Mouse (Mus musculus) layer of hippocampus, adult 8-10 months (tissue): ENCODE results near the gene Nptxr. TPM values are rescaled to one million over a fixed set of nuclear protein-coding genes. Genes with fewer than 3 reads are reported as not detected.
A peak's percentile ranks its signal among the peaks of the same experiment; 100 is the strongest.

ENCODE experiments used
- DNase-seq, 2 experiments: peaks; one replicate each; pipeline ENCODE4 v3.0.0; 2022; ENCODE audit warnings: low spot score in 2 of 2
- total RNA-seq, 4 experiments: library from RNA; stranded (reverse); gene quantifications; 2 replicates each; pipeline ENCODE4 v1.2.4; 2022

The Nptxr gene
- total RNA-seq, 4 experiments from 2014 or later, result 637 to 711 (median 646) TPM

DNA sequence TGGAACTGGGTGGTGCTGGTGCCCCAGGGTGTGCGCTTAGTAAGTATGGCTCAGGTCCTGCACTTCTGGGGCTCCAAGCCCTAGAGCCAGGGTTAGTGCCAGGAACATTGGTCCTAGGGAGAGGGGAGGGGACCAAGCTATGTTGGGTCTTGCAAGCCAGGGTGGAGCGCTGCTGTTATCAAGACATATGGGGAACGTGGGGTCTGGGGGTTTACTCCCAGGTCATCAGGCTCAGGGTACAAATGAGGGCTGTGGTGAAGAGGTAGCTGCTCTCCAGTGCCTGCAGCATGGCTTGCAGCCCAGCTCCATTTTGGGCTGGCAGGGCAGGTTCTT lies 51.2 kb downstream of the Nptxr start:
- DNase-seq, result no peak

DNA sequence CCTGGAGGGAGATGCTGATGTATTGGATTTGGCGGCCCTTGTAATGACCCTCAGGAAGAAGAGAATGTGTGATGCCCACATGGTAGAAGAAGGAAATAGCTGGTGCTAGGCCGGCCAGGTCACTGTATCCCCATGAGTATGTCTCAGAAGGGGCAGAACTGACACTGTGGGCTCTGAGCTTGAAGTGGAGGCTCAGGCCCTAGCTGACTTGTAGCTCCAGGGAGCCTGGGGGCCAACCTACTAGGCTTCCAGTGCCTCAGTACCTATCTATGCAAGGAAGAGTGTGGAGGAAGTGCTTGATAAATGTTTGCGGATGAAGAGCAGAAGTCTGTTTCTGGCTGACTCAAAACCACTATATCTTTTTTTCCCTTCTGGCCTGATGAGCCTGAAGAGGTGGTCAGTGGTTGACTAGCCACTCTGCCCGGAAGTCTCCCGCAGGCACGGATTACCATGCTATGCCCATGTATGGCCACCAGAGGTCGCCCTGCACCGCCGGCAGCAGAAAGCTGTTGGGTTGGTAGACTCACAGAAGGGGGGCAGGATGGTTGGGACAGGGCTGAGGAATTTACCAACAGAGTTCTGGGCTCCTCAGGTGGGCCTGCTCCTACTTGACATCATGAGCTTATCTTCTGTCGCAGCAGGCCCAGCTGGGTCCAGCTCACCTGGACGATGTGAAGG lies 51.7 kb downstream of the Nptxr start:
- peak in 1 of 2 experiments; percentile 77 for DNase-seq

DNA sequence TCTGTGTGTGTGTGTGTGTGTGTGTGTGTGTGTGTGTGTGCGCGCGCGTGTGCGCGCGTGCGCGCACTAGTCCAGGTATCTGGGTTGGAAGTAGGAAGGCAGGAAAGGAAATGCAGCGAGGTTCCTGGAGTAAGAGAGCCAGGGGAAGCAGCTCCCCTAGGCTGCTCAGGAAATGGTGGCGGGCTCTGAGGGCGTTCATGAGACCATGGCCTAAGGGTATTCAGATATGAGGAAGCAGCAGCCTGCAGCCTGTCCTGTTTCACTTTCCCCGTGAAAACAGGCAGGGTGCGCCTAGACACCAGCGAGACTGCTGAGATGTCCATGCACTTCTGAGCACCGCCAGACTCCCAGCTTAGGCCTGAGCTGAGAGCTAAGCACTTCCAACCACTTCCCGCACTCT lies 52.8 kb downstream of the Nptxr start:
- no peak for DNase-seq

DNA sequence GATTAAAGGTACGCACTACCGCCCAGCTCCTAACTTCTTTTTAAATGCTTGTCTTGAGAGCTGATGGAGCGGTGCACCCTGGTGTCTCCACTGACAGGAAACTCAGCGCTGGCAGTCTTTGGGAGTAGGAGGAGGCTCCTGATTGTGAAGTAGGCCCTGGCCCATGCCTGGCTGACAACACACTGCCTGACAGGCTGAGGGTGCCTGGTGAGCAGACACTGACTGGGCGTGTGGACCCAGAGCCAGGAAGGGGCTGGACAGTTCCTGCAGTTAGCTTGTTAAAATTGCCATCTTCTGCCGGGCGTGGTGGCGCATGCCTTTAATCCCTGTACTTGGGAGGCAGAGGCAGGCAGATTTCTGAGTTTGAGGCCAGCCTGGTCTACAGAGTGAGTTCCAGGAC lies 54.3 kb downstream of the Nptxr start:
- no peak for DNase-seq

DNA sequence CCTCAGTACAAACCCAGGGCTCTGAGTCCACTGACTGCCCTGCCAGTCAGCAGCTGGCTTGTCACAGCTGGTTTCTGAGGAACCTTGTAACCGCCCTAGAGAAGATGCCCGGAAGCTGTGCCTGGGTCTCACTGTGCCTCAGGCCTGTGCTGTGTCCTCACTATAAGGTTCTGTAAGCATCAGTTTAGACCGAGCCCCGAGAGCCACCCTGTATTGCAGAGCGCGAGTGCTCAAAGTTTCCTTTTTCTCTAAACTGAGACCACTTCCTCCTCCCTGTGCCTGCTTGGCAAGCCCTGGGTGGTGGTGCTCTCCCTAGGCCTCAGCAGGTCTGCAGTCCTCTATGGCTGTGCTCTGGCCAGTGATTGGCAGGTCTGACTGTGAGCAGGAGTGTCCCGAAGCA lies 55.4 kb downstream of the Nptxr start:
- DNase-seq, result no peak

DNA sequence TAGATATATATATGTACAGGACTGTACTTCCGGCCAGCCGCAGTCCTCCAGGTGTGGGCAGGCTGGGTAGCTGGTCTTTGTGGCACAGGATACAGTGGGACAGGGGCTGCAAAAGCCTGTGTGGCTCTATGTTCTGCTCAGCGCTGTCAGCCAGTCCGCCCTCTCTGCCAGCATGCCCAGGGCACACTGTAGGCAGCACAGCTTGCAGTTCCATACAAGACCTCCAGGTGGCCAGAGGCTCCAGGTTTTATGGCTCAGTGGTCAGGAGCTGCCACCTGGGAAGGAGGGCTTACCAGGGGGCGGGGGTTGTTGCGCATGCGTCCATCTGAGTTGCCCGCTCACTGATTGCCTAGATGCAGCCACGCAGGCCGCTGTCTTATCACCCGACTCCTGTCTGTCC lies 56.6 kb downstream of the Nptxr start:
- DNase-seq, result no peak

DNA sequence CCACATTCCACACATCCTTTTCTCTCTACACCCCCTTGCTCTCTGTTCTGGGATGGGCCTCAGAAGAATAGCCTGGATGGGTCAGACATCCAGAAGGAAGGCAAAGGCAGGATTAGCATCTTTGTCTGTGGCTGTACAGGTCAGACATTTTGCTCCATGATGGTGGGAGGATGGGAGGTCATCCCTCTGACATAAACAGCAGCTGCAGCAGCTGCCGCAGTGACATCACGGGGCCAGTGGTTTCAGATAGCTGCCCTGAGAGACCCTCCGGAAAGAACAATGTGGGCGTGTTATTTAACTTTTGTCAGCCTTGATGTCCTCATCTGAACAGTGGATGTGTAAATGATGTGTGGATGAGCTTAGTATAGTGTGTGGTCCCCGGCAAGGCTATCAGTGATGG lies 58.7 kb downstream of the Nptxr start:
- no peak for DNase-seq

DNA sequence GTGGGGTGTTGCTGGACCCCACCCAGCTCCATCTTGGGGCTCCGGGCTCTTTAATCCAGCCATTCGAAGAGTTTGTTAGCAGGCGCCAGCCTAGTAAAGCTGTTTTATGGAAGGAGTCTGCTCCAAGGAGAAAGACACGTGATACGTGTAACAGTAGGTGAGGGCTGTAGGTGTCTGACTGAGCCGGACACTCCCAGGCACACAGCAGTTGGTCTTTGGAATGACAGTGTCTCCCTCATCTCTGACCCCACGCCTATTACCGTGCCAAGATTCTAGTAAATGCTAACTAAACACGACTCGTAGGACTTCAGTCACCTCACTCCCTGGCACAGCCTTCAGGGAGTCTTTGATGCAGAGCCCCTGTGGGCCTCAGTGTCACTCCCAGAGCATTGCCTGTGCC lies 59.3 kb downstream of the Nptxr start:
- no peak for DNase-seq

DNA sequence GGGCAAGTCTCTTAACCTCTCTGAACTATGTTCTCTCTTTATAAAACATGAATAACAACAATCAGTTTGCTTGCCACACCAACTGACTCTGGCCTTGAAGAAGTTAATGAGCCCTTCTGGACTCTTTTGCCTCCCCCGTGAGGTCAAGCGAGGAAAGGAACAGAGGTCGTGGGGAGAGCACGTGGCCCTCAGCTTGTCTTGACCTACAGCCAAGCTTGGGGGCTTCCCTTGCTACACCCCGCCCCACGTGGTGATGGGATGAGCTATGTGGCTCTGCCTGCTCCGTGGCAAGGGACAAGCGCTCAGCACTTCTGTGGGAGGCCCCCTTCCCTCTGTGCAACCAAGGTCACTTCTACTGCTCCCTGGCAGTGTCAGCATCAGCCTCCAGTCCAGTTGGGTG lies 59.8 kb downstream of the Nptxr start:
- DNase-seq, result no peak

DNA sequence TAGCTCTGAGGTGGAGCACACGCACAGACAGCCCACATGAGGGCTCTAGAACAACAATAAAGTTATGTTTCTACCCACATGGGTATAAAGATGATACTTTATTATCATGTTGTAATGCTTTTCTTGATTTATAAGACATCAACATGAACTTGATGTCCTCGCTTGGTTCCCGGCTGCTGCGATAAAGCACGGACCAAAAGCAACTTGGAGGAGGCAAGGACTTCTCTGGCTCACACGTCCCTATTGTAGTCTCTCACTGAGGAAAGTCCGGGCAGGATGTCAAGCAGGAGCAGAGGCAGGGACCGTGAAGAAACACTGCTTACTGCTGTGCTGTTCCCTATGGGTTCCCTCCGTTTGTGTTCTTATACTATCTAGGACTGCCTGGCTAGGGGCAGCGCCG lies 60.6 kb downstream of the Nptxr start:
- no peak for DNase-seq

DNA sequence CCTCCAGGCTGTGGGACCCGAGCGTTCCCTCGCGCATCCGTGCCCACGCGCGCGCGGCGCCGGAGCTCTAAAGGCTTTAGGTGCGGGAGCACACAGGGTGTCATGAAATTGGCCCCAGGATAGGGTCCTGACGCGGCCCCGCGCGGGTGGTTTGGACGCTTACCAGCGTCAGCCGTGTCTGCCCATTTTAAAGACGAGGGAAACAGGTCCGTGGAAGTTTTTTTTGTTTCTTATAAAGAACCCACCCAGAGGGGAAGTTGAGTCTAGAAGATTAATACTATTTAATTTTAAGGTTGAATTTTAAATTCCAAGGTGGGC lies 61.9 kb downstream of the Nptxr start:
- no peak for DNase-seq

DNA sequence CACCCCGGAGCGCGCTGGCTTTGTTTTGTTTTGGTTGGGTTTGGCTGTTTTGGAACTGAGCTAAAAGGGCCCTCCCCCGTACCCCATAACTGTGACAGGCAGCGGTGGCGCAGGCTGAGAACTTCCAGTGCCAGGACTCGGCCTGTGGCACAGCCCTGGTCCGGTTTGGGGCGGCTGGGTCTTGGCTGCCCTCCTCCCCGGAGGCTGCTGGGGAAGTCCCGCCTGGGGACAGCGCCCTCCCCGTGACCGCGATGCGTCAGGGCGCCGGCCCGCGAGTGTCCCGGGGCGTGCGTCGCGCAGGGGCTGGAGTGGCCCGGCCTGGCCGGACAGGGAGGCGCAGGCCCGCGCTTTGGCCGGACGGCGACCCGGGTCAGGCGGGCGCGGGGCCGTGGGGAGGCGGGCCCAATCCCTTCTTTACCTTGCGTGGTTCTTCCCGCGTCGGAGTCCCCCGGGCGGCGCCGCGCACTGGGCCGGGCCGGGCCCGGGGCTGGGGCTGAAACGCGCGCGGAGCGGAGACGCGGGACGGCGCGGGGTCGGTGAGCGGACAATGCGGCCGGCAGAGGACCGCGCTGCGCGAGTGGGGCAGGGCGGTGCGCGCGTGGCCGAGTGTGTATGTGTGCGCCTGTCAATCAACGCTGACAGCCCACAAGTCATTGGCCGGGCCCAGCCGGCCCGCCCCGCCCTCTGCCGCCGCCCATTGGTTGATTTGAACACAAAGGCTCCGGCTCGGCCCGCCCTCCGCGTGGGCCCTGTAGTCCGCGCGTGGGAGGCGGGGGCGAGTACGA lies 62.5 kb downstream of the Nptxr start, which contains the start of gene Sun2:
Gene Sun2, minus strand, starts transcription at position 616 of the 785 bp plus-strand sequence.
- DNase-seq, result peak; percentile 88 to 90

DNA sequence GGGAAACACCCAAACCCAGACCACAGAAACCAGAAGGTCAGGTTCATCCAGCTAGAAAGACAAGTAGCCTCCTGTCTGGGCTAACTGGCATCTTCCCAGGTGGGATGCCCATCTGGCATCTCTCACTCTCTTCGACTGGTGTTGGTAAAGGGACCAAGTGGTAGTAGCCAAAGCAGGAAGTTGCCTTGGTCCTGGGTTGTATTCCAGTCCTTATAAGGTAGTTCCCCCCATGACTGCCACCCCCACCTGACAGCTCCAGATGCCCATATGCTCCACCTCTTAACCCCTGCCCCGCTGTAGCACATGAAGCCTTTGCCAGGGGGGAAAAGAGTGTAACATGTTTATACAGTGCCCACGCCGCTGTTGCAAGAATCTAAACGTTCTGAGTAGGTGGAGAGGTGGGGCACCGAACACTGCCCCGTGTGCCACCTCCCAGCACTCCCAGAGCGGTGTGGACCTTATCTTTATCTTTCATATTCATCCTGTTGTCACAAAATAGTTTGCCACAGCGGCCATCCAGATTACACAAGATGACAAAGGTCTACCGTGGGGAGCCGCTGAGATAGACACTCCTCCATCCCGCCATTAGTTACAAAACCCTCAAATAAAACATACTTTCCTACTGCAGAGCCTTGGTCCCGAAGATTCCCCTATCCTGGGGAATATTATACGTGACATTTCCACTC lies 63.2 kb downstream of the Nptxr start:
- DNase-seq, result no peak

DNA sequence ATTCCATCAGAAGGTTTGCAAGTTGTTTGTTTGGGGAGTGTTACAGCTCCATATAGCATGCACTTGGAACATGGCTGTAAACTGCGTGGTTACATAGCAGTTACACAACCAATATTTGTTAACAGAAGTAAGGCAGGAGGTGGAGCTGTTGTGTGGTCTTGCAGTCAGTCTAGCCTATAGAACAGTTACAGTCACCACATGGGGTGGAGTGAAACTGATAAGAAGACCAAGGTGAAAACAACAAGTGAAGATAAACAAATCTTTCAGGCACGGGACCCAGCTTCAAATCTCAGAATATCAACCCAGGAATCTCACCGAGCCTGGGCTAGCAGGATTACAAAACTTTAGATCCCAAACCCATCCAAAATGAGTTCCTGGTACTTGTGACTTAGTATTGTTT lies 63.8 kb downstream of the Nptxr start:
- DNase-seq, result no peak

Other genes with a start within 250 kb of the Nptxr start
- gene Dmc1, start 199.7 kb downstream of the Nptxr start, total RNA-seq, result 1 to 10 TPM in 2 of 4 experiments, under 1 TPM in 2; 0.39 to 2.1 (median 1.2) TPM
- gene Fam227a, start 145.8 kb downstream of the Nptxr start, total RNA-seq, result 10 to 100 TPM in 3 of 4 experiments, 1 to 10 TPM in 1; 8.8 to 12.5 (median 11.6) TPM
- 10 to 100 TPM; 34.6 to 45.5 (median 38.6) TPM for gene Cby1, start 145.6 kb downstream of the Nptxr start, total RNA-seq
- 100 to 1,000 TPM in 3 of 4 experiments, 10 to 100 TPM in 1; 89.4 to 103 (median 101) TPM for gene Tomm22, start 133.9 kb downstream of the Nptxr start, total RNA-seq
- 10 to 100 TPM; 43.5 to 54.0 (median 46.4) TPM for gene Josd1, start 116.8 kb downstream of the Nptxr start, total RNA-seq
- gene Gtpbp1, start 113.9 kb downstream of the Nptxr start, total RNA-seq, result 10 to 100 TPM; 49.4 to 61.5 (median 52.8) TPM
- gene Sun2, start 62.2 kb downstream of the Nptxr start, total RNA-seq, result 10 to 100 TPM; 29.4 to 44.7 (median 37.0) TPM
- 10 to 100 TPM; 45.6 to 58.6 (median 54.5) TPM for gene Dnal4, start 26.9 kb downstream of the Nptxr start, total RNA-seq
- gene Npcd, start 29.5 kb upstream of the Nptxr start, total RNA-seq, result 10 to 100 TPM in 2 of 4 experiments, 1 to 10 TPM in 2; 2.8 to 19.9 (median 12.1) TPM
- 100 to 1,000 TPM; 261 to 307 (median 292) TPM for gene Cbx6, start 29.9 kb upstream of the Nptxr start, total RNA-seq
- gene Apobec3, start 86.9 kb upstream of the Nptxr start, total RNA-seq, result 10 to 100 TPM in 2 of 4 experiments, 1 to 10 TPM in 2; 5.3 to 11.9 (median 8.3) TPM
- gene Cbx7, start 166.4 kb upstream of the Nptxr start, total RNA-seq, result 10 to 100 TPM; 46.0 to 62.9 (median 52.2) TPM
- gene Pdgfb, start 210.2 kb upstream of the Nptxr start, total RNA-seq, result 10 to 100 TPM; 30.3 to 38.4 (median 34.6) TPM